Mouse (Mus musculus) heart, embryonic 14.5 days (tissue): ENCODE measurements around the gene Matk. TPM values are rescaled to one million over a fixed set of nuclear protein-coding genes. Genes with fewer than 3 reads are reported as not detected.
A peak's percentile ranks its signal among the peaks of the same experiment; 100 is the strongest.
"Not testable (repeated sequence)": the region's sequence is repeated elsewhere in the genome, so short reads cannot be mapped to it uniquely, and the experiment has no call there.

Source experiments
- ATAC-seq: fragments of 200-750 bp; cut with Nextera tagmentation; 2 replicates; pipeline ENCODE4 v1.8.0; 2017; ENCODE audit warnings: low read depth, moderate TSS enrichment; ENCODE audit not compliant: insufficient number of reproducible peaks, insufficient read depth, low FRiP score
- H3K27ac ChIP-seq, 2 experiments: fragments of 200-500 bp in 1 of 2; fragments of 300-500 bp in 1 of 2; sonication (generic) in 1 of 2; replicated peaks in 1 of 2; 2 replicates each; pipeline ENCODE4 v1.5.1; 2012 to 2014; ENCODE audit warnings: low read depth in 2 of 2, low read length in 2 of 2, control low read depth in 1 of 2, mild to moderate bottlenecking in 1 of 2, mixed read lengths in 1 of 2; ENCODE audit not compliant: control insufficient read depth in 1 of 2, insufficient read depth in 1 of 2
- H3K27me3 ChIP-seq: fragments of 300-500 bp; sonication (generic); 2 replicates; pipeline ENCODE4 v1.6.1; 2014; ENCODE audit warnings: mild to moderate bottlenecking, low read length, control low read depth; ENCODE audit not compliant: control insufficient read depth, insufficient read depth
- H3K36me3 ChIP-seq: fragments of 300-500 bp; sonication (generic); 2 replicates; pipeline ENCODE4 v1.6.1; 2014; ENCODE audit warnings: mild to moderate bottlenecking, control low read depth, low read length, mixed read lengths; ENCODE audit not compliant: control insufficient read depth, insufficient read depth
- H3K4me1 ChIP-seq, 2 experiments: fragments of 200-500 bp in 1 of 2; fragments of 300-500 bp in 1 of 2; sonication (generic) in 1 of 2; 2 replicates each; pipeline ENCODE4 v1.6.1; 2012 to 2014; ENCODE audit warnings: low read length in 2 of 2, control low read depth in 1 of 2, mixed read lengths in 1 of 2; ENCODE audit not compliant: control insufficient read depth in 2 of 2, insufficient read depth in 2 of 2
- H3K4me2 ChIP-seq: fragments of 300-500 bp; sonication (generic); 2 replicates; pipeline ENCODE4 v1.6.1; 2014; ENCODE audit warnings: mild to moderate bottlenecking, low read length
- H3K4me3 ChIP-seq, 2 experiments: fragments of 200-500 bp in 1 of 2; fragments of 300-500 bp in 1 of 2; sonication (generic) in 1 of 2; 2 replicates each; pipeline ENCODE4 v1.5.1; 2012 to 2014; ENCODE audit warnings: low read length in 2 of 2, mild to moderate bottlenecking in 2 of 2, control low read depth in 1 of 2, low read depth in 1 of 2, moderate library complexity in 1 of 2; ENCODE audit not compliant: control insufficient read depth in 1 of 2, insufficient read depth in 1 of 2
- H3K9ac ChIP-seq: fragments of 300-500 bp; sonication (generic); 2 replicates; pipeline ENCODE4 v1.6.1; 2014; ENCODE audit warnings: mild to moderate bottlenecking, low read length
- H3K9me3 ChIP-seq: fragments of 300-500 bp; sonication (generic); 2 replicates; pipeline ENCODE4 v1.6.1; 2016; ENCODE audit warnings: low read length, control low read depth; ENCODE audit not compliant: control insufficient read depth
- WGBS: fragments of 180-500 bp; shearing (Covaris S2); extraction: QIAGEN DNeasy Blood & Tissue Kit; methylation state at CpG from one replicate; pipeline ENCODE4 v1.1.7; 2014; 5-methylcytosine and 5-hydroxymethylcytosine counted together
- polyA plus RNA-seq: library from polyadenylated mRNA; unstranded; fragments of >200 nt; fragmentation: Nextera tagmentation; extraction: Ambion mirVana; gene quantifications from 2 replicates; pipeline ENCODE4 v1.2.1, GENCODE M21; 2014

Matk gene
- polyA plus RNA-seq: 0.91 and 1.3 TPM in 2 replicates

GRCm38 (mm10) chr10:81252424-81253419, at the start of gene Matk:
Gene Matk, plus strand, starts transcription at chr10:81252935.
- no peak for ATAC-seq
- H3K4me1 ChIP-seq: 0 out of 4 replicates have a peak, but pooled peaks cover 0 to 8% of the 10 kb centered on the region in 2 experiments
- no peak within 1 kb of the TSS for H3K27ac ChIP-seq
- H3K9me3 ChIP-seq: no peaks in the 10 kb centered on the region
- H3K4me3 ChIP-seq: no peak within 1 kb of the TSS
- H3K4me2 ChIP-seq: no peak within 1 kb of the TSS
- WGBS: 15% methylated on average over 42 of the region's 44 CpGs
- H3K9ac ChIP-seq: no peak within 1 kb of the TSS
- no peaks in the 10 kb centered on the region for H3K36me3 ChIP-seq
- H3K27me3 ChIP-seq: peaks cover 48% of the 10 kb centered on the region

GRCm38 (mm10) chr10:81202978-81203720, 49.6 kb upstream of the Matk start:
- peaks cover 42 to 48% of the 10 kb centered on the region in 2 experiments for H3K4me1 ChIP-seq
- H3K27me3 ChIP-seq: peaks cover 6% of the 10 kb centered on the region; the same call in 1 of the 2 replicates
- no peak for ATAC-seq
- H3K9ac ChIP-seq: peak overlapping the region; percentile 54
- peak overlapping the region; percentile 50 for H3K4me2 ChIP-seq
- no peaks in the 10 kb centered on the region for H3K36me3 ChIP-seq
- H3K9me3 ChIP-seq: no peaks in the 10 kb centered on the region
- H3K4me3 ChIP-seq: no peak overlapping the region
- H3K27ac ChIP-seq: peak overlapping the region; percentile 83 to 91
- WGBS: 55% methylated on average over 8 of the region's 8 CpGs

- Histone ChIP-seq H3K9me3 (no peaks in the 10 kb centered on the region), H3K4me1 (peaks cover 39 to 42% of the 10 kb centered on the region in 2 experiments), H3K4me2 (no peak overlapping the region), H3K36me3 (no peaks in the 10 kb centered on the region), H3K9ac (no peak overlapping the region), H3K27ac (peak overlapping the region; percentile 23 to 91; a peak in 3 of 4 replicates), H3K27me3 (peaks cover 1% of the 10 kb centered on the region; the same call in 1 of the 2 replicates), H3K4me3 (no peak overlapping the region)
- ATAC-seq: no peak
- 65% methylated on average over 4 of the region's 4 CpGs for WGBS
These were observed 48.6 kb upstream of the Matk start for GRCm38 (mm10) chr10:81204137-81204536.

GRCm38 (mm10) chr10:81210154-81210553, 42.6 kb upstream of the Matk start:
- ATAC-seq: no peak
- Histone ChIP-seq H3K4me3 (no peak overlapping the region), H3K9me3 (peaks cover 5% of the 10 kb centered on the region), H3K27ac (no peak overlapping the region), H3K27me3 (no peaks in the 10 kb centered on the region), H3K36me3 (no peaks in the 10 kb centered on the region), H3K4me1 (no peaks in the 10 kb centered on the region), H3K4me2 (no peak overlapping the region), H3K9ac (no peak overlapping the region)
- 94% methylated on average over 5 of the region's 5 CpGs for WGBS

- ATAC-seq: no peak
- no peaks in the 10 kb centered on the region for H3K36me3 ChIP-seq
- H3K9me3 ChIP-seq: no peaks in the 10 kb centered on the region
- H3K27ac ChIP-seq: no peak overlapping the region
- H3K27me3 ChIP-seq: no peaks in the 10 kb centered on the region
- WGBS: 81% methylated on average over 6 of the region's 6 CpGs
- no peak overlapping the region for H3K9ac ChIP-seq
- H3K4me3 ChIP-seq: no peak overlapping the region
- H3K4me2 ChIP-seq: no peak overlapping the region
- peaks cover 0 to 2% of the 10 kb centered on the region in 2 experiments; a peak in 1 of 4 replicates for H3K4me1 ChIP-seq
These were observed 36.5 kb upstream of the Matk start for GRCm38 (mm10) chr10:81216260-81216659.

GRCm38 (mm10) chr10:81216810-81217209, 35.9 kb upstream of the Matk start:
- H3K4me2 ChIP-seq: no peak overlapping the region
- ATAC-seq: no peak
- WGBS: 82% methylated on average over 6 of the region's 6 CpGs

GRCm38 (mm10) chr10:81217267-81217666, 35.5 kb upstream of the Matk start:
- not testable (repeated sequence) for H3K27me3 ChIP-seq, H3K4me1 ChIP-seq, H3K9me3 ChIP-seq, H3K36me3 ChIP-seq, H3K9ac ChIP-seq, H3K27ac ChIP-seq, H3K4me2 ChIP-seq, H3K4me3 ChIP-seq, ATAC-seq
- WGBS: 24% methylated on average over 1 of the region's 1 CpGs

More at GRCm38 (mm10) chr10:81216810-81217209, 35.9 kb upstream of the Matk start:
- Histone ChIP-seq H3K27ac (no peak overlapping the region), H3K4me1 (peaks cover 0 to 2% of the 10 kb centered on the region in 2 experiments; a peak in 1 of 4 replicates), H3K27me3 (no peaks in the 10 kb centered on the region), H3K4me3 (no peak overlapping the region), H3K36me3 (no peaks in the 10 kb centered on the region), H3K9ac (no peak overlapping the region), H3K9me3 (no peaks in the 10 kb centered on the region)
